Mouse (Mus musculus) forebrain, embryonic 14.5 days (tissue): ENCODE results near the gene Cdca4. TPM values are rescaled to one million over a fixed set of nuclear protein-coding genes. Genes with fewer than 3 reads are reported as not detected.

Source experiments
- ATAC-seq: fragments of 200-750 bp; cut with Nextera tagmentation; 2 replicates; pipeline ENCODE4 v1.8.0; 2017; ENCODE audit warnings: mild to moderate bottlenecking, moderate library complexity
- DNase-seq: peaks from one replicate; pipeline ENCODE4 v3.0.0-alpha.2; 2015; ENCODE audit warnings: low spot score
- H3K27ac ChIP-seq: fragments of 300-500 bp; sonication (generic); 2 replicates; pipeline ENCODE4 v1.5.1; 2014; ENCODE audit warnings: low read depth, mild to moderate bottlenecking, control low read depth, low read length, moderate library complexity
- H3K27me3 ChIP-seq: fragments of 300-500 bp; sonication (generic); replicated peaks from 2 replicates; pipeline ENCODE4 v1.6.1; 2014; ENCODE audit warnings: low read length, control low read depth, mixed read lengths; ENCODE audit not compliant: control insufficient read depth, insufficient read depth
- H3K36me3 ChIP-seq: fragments of 300-500 bp; sonication (generic); 2 replicates; pipeline ENCODE4 v1.6.1; 2014; ENCODE audit warnings: low read length, control low read depth; ENCODE audit not compliant: control insufficient read depth, insufficient read depth
- H3K4me1 ChIP-seq: fragments of 300-500 bp; sonication (generic); 2 replicates; pipeline ENCODE4 v1.6.1; 2014; ENCODE audit warnings: antibody characterized with exemption, low read length, control low read depth; ENCODE audit not compliant: control insufficient read depth, insufficient read depth
- H3K4me2 ChIP-seq: fragments of 300-500 bp; sonication (generic); 2 replicates; pipeline ENCODE4 v1.6.1; 2014; ENCODE audit warnings: mild to moderate bottlenecking, control low read depth, low read length
- H3K4me3 ChIP-seq: fragments of 300-500 bp; sonication (generic); 2 replicates; pipeline ENCODE4 v1.5.1; 2014; ENCODE audit warnings: low read depth, low read length, control low read depth
- H3K9ac ChIP-seq: fragments of 300-500 bp; sonication (generic); 2 replicates; pipeline ENCODE4 v1.6.1; 2014; ENCODE audit warnings: mild to moderate bottlenecking, low read length, control low read depth, moderate library complexity
- H3K9me3 ChIP-seq: fragments of 300-500 bp; sonication (generic); replicated peaks from 2 replicates; pipeline ENCODE4 v1.6.1; 2016; ENCODE audit warnings: low read length, control low read depth, mixed read lengths; ENCODE audit not compliant: control insufficient read depth
- WGBS: fragments of 180-500 bp; shearing (Covaris S2); extraction: QIAGEN DNeasy Blood & Tissue Kit; methylation state at CpG from one replicate; pipeline ENCODE4 v1.1.7; 2014; 5-methylcytosine and 5-hydroxymethylcytosine counted together
- polyA plus RNA-seq: library from polyadenylated mRNA; unstranded; fragments of >200 nt; fragmentation: Nextera tagmentation; extraction: Ambion mirVana; gene quantifications from 2 replicates; pipeline ENCODE4 v1.2.1, GENCODE M21; 2014

Gene Cdca4
- polyA plus RNA-seq, 1 experiment from 2014 or later = 112 TPM

- H3K27me3 ChIP-seq = no peaks in the 10 kb centered on the region
- peaks cover 9% of the 10 kb centered on the region for H3K36me3 ChIP-seq
- H3K4me1 ChIP-seq = peaks cover 12% of the 10 kb centered on the region
- no peak for DNase-seq
- WGBS = 23% methylated on average over 8 of the region's 8 CpGs
- no peak overlapping the region for H3K27ac ChIP-seq
- no peak for ATAC-seq
- H3K9ac ChIP-seq = peak overlapping the region; percentile 71
- H3K4me3 ChIP-seq = peak overlapping the region; percentile 65
- H3K4me2 ChIP-seq = peak overlapping the region; percentile 79
- H3K9me3 ChIP-seq = no peaks in the 10 kb centered on the region
Measured at GRCm38 (mm10) chr12:112809641-112810040, 19.6 kb downstream of the Cdca4 start.

DNA sequence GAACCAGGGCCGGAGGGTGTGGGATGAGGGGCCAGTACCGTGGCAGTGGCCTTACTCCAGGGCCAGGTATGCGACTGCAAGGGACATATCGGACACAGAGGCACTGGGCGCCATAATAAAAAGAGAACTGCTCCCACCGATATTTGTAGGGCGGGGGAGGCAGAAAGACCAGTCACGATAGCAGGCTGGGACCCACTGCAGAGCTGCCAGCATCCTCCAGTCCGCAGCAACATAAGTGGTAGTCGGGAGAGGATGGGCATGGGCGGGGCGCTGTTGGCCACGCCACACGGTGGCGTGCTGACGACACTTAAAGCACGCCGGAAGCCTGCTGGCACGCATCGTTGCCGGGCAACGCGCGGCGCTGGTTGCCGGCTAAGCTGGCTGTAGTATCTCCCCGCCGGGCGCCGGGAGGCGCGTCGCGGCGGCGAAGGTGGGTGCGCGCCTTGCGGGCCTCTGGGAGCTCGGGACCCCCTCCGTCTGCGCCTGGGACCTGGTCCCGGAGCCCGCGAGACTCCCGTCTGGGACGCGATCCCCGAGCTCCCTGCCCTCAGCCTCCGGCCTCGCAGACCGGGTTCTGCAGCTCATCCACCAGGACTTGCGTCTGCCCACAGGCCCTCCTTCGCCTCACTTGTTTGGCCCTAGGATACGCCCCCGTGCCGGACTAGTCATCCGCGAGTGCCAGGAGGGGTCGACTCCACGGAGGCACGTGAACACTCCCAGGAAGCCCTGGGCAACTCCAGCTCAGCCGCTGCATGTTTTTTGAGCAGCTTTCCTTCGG lies 20.4 kb downstream of the Cdca4 start, which contains the start of gene Clba1:
Clba1 (plus strand) TSS at position 351 of the 778 bp plus-strand sequence.
- DNase-seq (peak; percentile 98), ATAC-seq (peak; percentile 97)
- under 1% methylated on average over 57 of the region's 64 CpGs for WGBS
- 0 out of 2 replicates have a peak, but pooled peaks cover 5% of the 10 kb centered on the region for H3K36me3 ChIP-seq
- peak within 1 kb of the TSS; percentile 65 for H3K4me3 ChIP-seq
- peak within 1 kb of the TSS; percentile 71 for H3K9ac ChIP-seq
- H3K27me3 ChIP-seq = no peaks in the 10 kb centered on the region
- peaks cover 12% of the 10 kb centered on the region for H3K4me1 ChIP-seq
- H3K27ac ChIP-seq = peak within 1 kb of the TSS; percentile 71; the same call in 1 of the 2 replicates
- no peaks in the 10 kb centered on the region for H3K9me3 ChIP-seq
- peak within 1 kb of the TSS; percentile 79 for H3K4me2 ChIP-seq

DNA sequence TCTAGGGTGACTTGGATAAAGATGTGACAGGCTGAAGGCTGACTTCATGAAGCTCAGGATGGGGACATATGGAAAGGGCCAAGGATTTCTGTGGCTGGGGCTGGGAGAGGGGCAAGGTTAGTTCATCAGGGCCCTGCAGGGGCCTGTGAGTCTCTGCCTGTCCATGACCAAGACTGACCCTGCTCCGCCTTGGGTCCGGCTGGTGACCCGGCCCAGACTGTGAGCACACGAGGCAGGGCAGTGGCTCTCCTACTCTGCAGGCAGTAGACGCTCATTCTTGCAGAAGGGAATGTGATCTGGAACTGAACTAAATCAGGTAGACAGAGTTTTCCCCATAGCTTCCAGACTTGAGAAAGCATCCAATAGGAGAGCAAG lies 21.0 kb downstream of the Cdca4 start:
- H3K9ac ChIP-seq = peak overlapping the region; percentile 71
- H3K4me1 ChIP-seq = peaks cover 12% of the 10 kb centered on the region
- H3K4me3 ChIP-seq = peak overlapping the region; percentile 65
- DNase-seq (peak; percentile 14), ATAC-seq (peak; percentile 28)
- peak overlapping the region; percentile 79 for H3K4me2 ChIP-seq
- 0 out of 2 replicates have a peak, but pooled peaks cover 2% of the 10 kb centered on the region for H3K27me3 ChIP-seq
- 63% methylated on average over 5 of the region's 5 CpGs for WGBS
- H3K36me3 ChIP-seq = 0 out of 2 replicates have a peak, but pooled peaks cover 5% of the 10 kb centered on the region
- H3K27ac ChIP-seq = peak overlapping the region; percentile 71; the same call in 1 of the 2 replicates
- H3K9me3 ChIP-seq = no peaks in the 10 kb centered on the region

- WGBS = 81% methylated on average over 4 of the region's 4 CpGs
Measured at GRCm38 (mm10) chr12:112807796-112808195, 21.4 kb downstream of the Cdca4 start.

DNA sequence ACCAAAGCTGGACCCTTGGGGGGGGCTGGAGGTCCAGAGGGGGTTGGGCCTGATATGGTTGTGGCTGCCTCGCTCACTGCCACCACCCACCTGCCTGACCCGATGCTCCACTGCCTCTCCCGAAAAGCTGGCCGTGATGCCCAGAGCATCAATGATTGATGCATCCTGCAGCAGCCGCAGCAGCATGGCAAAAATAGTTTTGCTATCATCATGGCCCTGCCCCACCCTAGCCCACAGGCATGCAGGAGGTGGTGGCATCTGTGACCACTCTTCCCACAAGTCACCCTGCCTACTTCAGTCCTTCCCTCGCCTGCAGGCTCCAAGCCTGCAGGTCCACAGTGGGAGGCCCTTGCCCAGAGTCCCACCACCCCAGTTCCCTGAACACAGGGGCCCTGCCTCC lies 23.2 kb downstream of the Cdca4 start:
- no peak overlapping the region for H3K9ac ChIP-seq
- H3K4me2 ChIP-seq = no peak overlapping the region
- H3K9me3 ChIP-seq = no peaks in the 10 kb centered on the region
- H3K27me3 ChIP-seq = peaks cover 13% of the 10 kb centered on the region; the same call in 1 of the 2 replicates
- H3K36me3 ChIP-seq = no peaks in the 10 kb centered on the region
- no peak overlapping the region for H3K27ac ChIP-seq
- no peak for ATAC-seq
- 84% methylated on average over 6 of the region's 6 CpGs for WGBS
- no peak for DNase-seq
- peaks cover 12% of the 10 kb centered on the region for H3K4me1 ChIP-seq
- no peak overlapping the region for H3K4me3 ChIP-seq

More at GRCm38 (mm10) chr12:112807796-112808195, 21.4 kb downstream of the Cdca4 start:
- ATAC-seq (no peak), DNase-seq (no peak)
- Histone ChIP-seq H3K27me3 (0 out of 2 replicates have a peak, but pooled peaks cover 2% of the 10 kb centered on the region), H3K9me3 (no peaks in the 10 kb centered on the region), H3K4me1 (peaks cover 12% of the 10 kb centered on the region), H3K4me3 (no peak overlapping the region), H3K27ac (no peak overlapping the region; the same call in 1 of the 2 replicates), H3K36me3 (0 out of 2 replicates have a peak, but pooled peaks cover 5% of the 10 kb centered on the region), H3K4me2 (peak overlapping the region; percentile 79; the same call in 1 of the 2 replicates), H3K9ac (no peak overlapping the region)

- H3K27me3 ChIP-seq = peaks cover 17% of the 10 kb centered on the region
- no peaks in the 10 kb centered on the region for H3K36me3 ChIP-seq
- WGBS = 41% methylated on average over 13 of the region's 13 CpGs
- H3K4me3 ChIP-seq = no peak overlapping the region
- H3K4me2 ChIP-seq = no peak overlapping the region
- peaks cover 4% of the 10 kb centered on the region for H3K4me1 ChIP-seq
- DNase-seq (peak; percentile 30), ATAC-seq (no peak)
- no peak overlapping the region for H3K27ac ChIP-seq
- no peaks in the 10 kb centered on the region for H3K9me3 ChIP-seq
- H3K9ac ChIP-seq = no peak overlapping the region
Measured at GRCm38 (mm10) chr12:112804046-112804445, 25.2 kb downstream of the Cdca4 start.

DNA sequence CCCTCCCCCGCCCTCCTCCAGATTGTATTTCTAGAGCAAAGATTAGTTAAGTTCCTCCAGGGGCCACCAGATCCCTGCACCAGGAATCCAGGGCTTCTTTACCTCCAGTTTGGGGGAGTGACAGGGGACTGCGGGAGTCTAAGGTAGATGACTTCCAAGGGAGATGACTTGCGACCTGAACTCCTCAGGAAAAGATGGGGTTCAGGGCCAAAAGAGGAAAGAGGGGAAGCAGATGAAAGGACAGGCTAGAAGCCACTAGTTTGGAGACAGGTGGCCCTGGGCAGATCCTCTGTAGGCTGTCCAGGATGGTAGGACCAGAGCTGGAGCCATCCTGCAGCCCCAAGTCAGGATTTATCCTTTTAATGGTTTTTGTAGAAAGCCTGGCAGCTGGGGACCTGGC lies 26.3 kb downstream of the Cdca4 start:
- WGBS = 21% methylated on average over 3 of the region's 3 CpGs
- H3K9ac ChIP-seq = no peak overlapping the region
- no peaks in the 10 kb centered on the region for H3K4me1 ChIP-seq
- ATAC-seq = no peak
- H3K36me3 ChIP-seq = no peaks in the 10 kb centered on the region
- no peaks in the 10 kb centered on the region for H3K9me3 ChIP-seq
- peak overlapping the region; percentile 100 for H3K4me2 ChIP-seq
- DNase-seq = no peak
- peaks cover 17% of the 10 kb centered on the region for H3K27me3 ChIP-seq
- H3K4me3 ChIP-seq = peak overlapping the region; percentile 57; the same call in 1 of the 2 replicates
- H3K27ac ChIP-seq = no peak overlapping the region

GRCm38 (mm10) chr12:112801864-112802846 lies 27.1 kb downstream of the Cdca4 start, which contains the start of gene Ahnak2:
Gene Ahnak2, minus strand, starts transcription at chr12:112802657.
- H3K4me2 ChIP-seq = peak within 1 kb of the TSS; percentile 100
- WGBS = 4% methylated on average over 59 of the region's 69 CpGs
- H3K27ac ChIP-seq = no peak within 1 kb of the TSS
- H3K27me3 ChIP-seq = peaks cover 17% of the 10 kb centered on the region
- ATAC-seq = peak; percentile 61
- peak within 1 kb of the TSS; percentile 57 for H3K4me3 ChIP-seq
- no peaks in the 10 kb centered on the region for H3K36me3 ChIP-seq
- peak; percentile 38 for DNase-seq
- H3K4me1 ChIP-seq = no peaks in the 10 kb centered on the region
- H3K9me3 ChIP-seq = no peaks in the 10 kb centered on the region
- H3K9ac ChIP-seq = peak within 1 kb of the TSS; percentile 71
